Mouse (Mus musculus): ENCODE data around the gene Lsm12. TPM values are rescaled to one million over a fixed set of nuclear protein-coding genes. Genes with fewer than 3 reads are reported as not detected.

Gene Lsm12
- total RNA-seq, 2 experiments from 2014 or later, result 95.3 to 106 TPM

DNA sequence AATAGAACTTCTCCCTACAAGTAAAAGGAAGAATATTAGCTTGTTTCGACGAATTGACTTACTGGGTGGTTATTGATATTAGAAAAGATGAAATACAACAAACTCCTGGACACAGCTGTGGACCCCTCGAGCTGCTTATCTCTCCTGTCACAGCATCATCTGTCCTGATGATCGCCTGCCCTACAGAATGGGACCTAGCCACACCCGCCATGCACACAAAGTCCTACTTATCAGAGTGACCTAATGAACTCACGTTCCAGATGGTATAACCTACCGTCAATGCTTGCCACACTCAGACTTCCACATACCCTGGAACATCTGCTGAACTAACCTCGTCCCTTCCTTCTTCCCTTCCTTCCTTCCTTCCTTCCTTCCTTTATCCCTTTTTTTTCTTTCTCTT is 68.9 kb downstream of the Lsm12 start:
- no peak for DNase-seq
- no peak for TF ChIP-seq CTCF (IDR thresholded peaks at IDR 0.05)
- Histone ChIP-seq H3K27ac (no peak overlapping the region), H3K4me3 (no peak overlapping the region)
- intact Hi-C loops (cut with DNase I), result no loop called here

Small RNA genes within 50 kb of the gene (microRNA-seq; reads per million reads assigned to microRNA genes)
- gene Mir8101, result not detected

Other genes starting within 250 kb of the Lsm12 start
- gene Sost, start 218.3 kb downstream of the Lsm12 start, total RNA-seq (2021), result not detected
- gene Cfap97d1, start 201.0 kb downstream of the Lsm12 start, total RNA-seq (2021), result not detected
- 100 to 1,000 TPM; 123 to 129 TPM for gene Dusp3, start 198.3 kb downstream of the Lsm12 start, total RNA-seq (2021)
- gene Mpp3, start 156.8 kb downstream of the Lsm12 start, total RNA-seq (2021), result 10 to 100 TPM; 19.4 to 34.7 TPM
- 10 to 100 TPM; 17.6 to 18.9 TPM for gene Cd300lg, start 143.8 kb downstream of the Lsm12 start, total RNA-seq (2021)
- 1 to 10 TPM; 1.2 TPM for gene Mpp2, start 96.8 kb downstream of the Lsm12 start, total RNA-seq (2021)
- not detected for gene Ppy, start 84.0 kb downstream of the Lsm12 start, total RNA-seq (2021)
- not detected for gene Pyy, start 77.5 kb downstream of the Lsm12 start, total RNA-seq (2021)
- not detected for gene Nags, start 39.8 kb downstream of the Lsm12 start, total RNA-seq (2021)
- 10 to 100 TPM in 1 of 2 experiments, 1 to 10 TPM in 1; 9.8 to 10.2 TPM for gene Tmem101, start 28.9 kb downstream of the Lsm12 start, total RNA-seq (2021)
- gene G6pc3, start 4.3 kb upstream of the Lsm12 start, total RNA-seq (2021), result 10 to 100 TPM; 50.3 to 53.0 TPM
- gene Hdac5, start 44.9 kb upstream of the Lsm12 start, total RNA-seq (2021), result 10 to 100 TPM; 78.3 to 78.7 TPM
- gene BC030867, start 63.6 kb upstream of the Lsm12 start, total RNA-seq (2021), result not detected
- gene Asb16, start 83.4 kb upstream of the Lsm12 start, total RNA-seq (2021), result 10 to 100 TPM; 78.2 to 80.4 TPM
- gene Tmub2, start 99.6 kb upstream of the Lsm12 start, total RNA-seq (2021), result 10 to 100 TPM; 13.9 to 15.7 TPM
- gene Atxn7l3, start 111.3 kb upstream of the Lsm12 start, total RNA-seq (2021), result 10 to 100 TPM; 12.0 to 12.6 TPM
- gene Ubtf, start 134.4 kb upstream of the Lsm12 start, total RNA-seq (2021), result 10 to 100 TPM; 37.8 to 40.4 TPM
- under 1 TPM in 1 of 2 experiments, not detected in 1; 0.06 TPM for gene Slc4a1, start 180.9 kb upstream of the Lsm12 start, total RNA-seq (2021)
- gene Rundc3a, start 208.1 kb upstream of the Lsm12 start, total RNA-seq (2021), result not detected
- 10 to 100 TPM; 51.4 to 76.4 TPM for gene Slc25a39, start 222.7 kb upstream of the Lsm12 start, total RNA-seq (2021)
- 10 to 100 TPM; 12.6 to 32.3 TPM for gene Grn, start 245.0 kb upstream of the Lsm12 start, total RNA-seq (2021)

Measured in gastrocnemius, adult 2 months (tissue).